Mouse (Mus musculus) embryo, embryonic 10 days (tissue): ENCODE measurements around the gene Ap1b1.
A peak's percentile ranks its signal among the peaks of the same experiment; 100 is the strongest.

ENCODE experiments used
- DNase-seq: peaks from one replicate; pipeline ENCODE4 v3.0.0-alpha.2; 2015; ENCODE audit warnings: low spot score

Ap1b1 gene

GRCm38 (mm10) chr11:4986695-4987486 lies at the start of gene Ap1b1:
Ap1b1 (plus strand) TSS chr11:4986824.
- peak; percentile 91 for DNase-seq

GRCm38 (mm10) chr11:4946530-4946929 lies 40.1 kb upstream of the Ap1b1 start:
- no peak for DNase-seq

- DNase-seq, result peak; percentile 48
These were observed 39.4 kb upstream of the Ap1b1 start for GRCm38 (mm10) chr11:4946947-4947812.

- DNase-seq, result peak; percentile 11
These were observed 38.8 kb upstream of the Ap1b1 start, which contains the start of gene Nefh for GRCm38 (mm10) chr11:4947813-4948174. Nefh (minus strand) TSS chr11:4948064.

- DNase-seq, result no peak
These were observed 37.8 kb upstream of the Ap1b1 start for GRCm38 (mm10) chr11:4948792-4949191.

GRCm38 (mm10) chr11:4949256-4950044 lies 37.2 kb upstream of the Ap1b1 start:
- peak; percentile 94 for DNase-seq

- peak; percentile 49 for DNase-seq
These were observed 33.2 kb upstream of the Ap1b1 start for GRCm38 (mm10) chr11:4953401-4953800.

- peak; percentile 13 for DNase-seq
These were observed 32.7 kb upstream of the Ap1b1 start for GRCm38 (mm10) chr11:4953918-4954317.

- DNase-seq, result no peak
These were observed 23.4 kb upstream of the Ap1b1 start for GRCm38 (mm10) chr11:4963099-4963808.

GRCm38 (mm10) chr11:4966325-4966724 lies 20.3 kb upstream of the Ap1b1 start:
- no peak for DNase-seq

GRCm38 (mm10) chr11:4966888-4967287 lies 19.7 kb upstream of the Ap1b1 start:
- no peak for DNase-seq

- no peak for DNase-seq
These were observed 19.1 kb upstream of the Ap1b1 start for GRCm38 (mm10) chr11:4967549-4967948.

GRCm38 (mm10) chr11:4968376-4968775 lies 18.2 kb upstream of the Ap1b1 start:
- no peak for DNase-seq

GRCm38 (mm10) chr11:4972967-4973870 lies 13.4 kb upstream of the Ap1b1 start:
- peak; percentile 86 for DNase-seq

GRCm38 (mm10) chr11:4973871-4974256 lies 12.8 kb upstream of the Ap1b1 start:
- DNase-seq, result no peak

GRCm38 (mm10) chr11:4974376-4975122 lies 12.1 kb upstream of the Ap1b1 start:
- DNase-seq, result no peak

- peak; percentile 88 for DNase-seq
These were observed 11.0 kb upstream of the Ap1b1 start for GRCm38 (mm10) chr11:4975623-4976022.

- DNase-seq, result no peak
These were observed 3.6 kb upstream of the Ap1b1 start for GRCm38 (mm10) chr11:4983010-4983409.

- no peak for DNase-seq
These were observed 3.1 kb upstream of the Ap1b1 start for GRCm38 (mm10) chr11:4983538-4983937.

GRCm38 (mm10) chr11:4984249-4984648 lies 2.4 kb upstream of the Ap1b1 start:
- peak; percentile 71 for DNase-seq
